Mouse (Mus musculus) granulocyte monocyte progenitor cell, adult 5-6 weeks (primary cell): ENCODE measurements around the gene Fam167b. TPM values are rescaled to one million over a fixed set of nuclear protein-coding genes. Genes with fewer than 3 reads are reported as not detected.

Source experiments
- total RNA-seq, 2 experiments: library from RNA; stranded (forward) in 1 of 2; stranded (reverse) in 1 of 2; fragments of 200-712, 200-1000 nt in 1 of 2; fragments of >200 nt in 1 of 2; fragmentation: Nextera tagmentation in 1 of 2; gene quantifications; 2 replicates each; pipeline ENCODE4 v1.2.3; 2014 to 2017

The Fam167b gene
- total RNA-seq, 2 experiments from 2014 or later: not detected

Other genes with a start within 250 kb of the Fam167b start
- gene Rbbp4, start 243.2 kb downstream of the Fam167b start, total RNA-seq (2014; fragmentation: Nextera tagmentation): 160 and 220 TPM in 2 replicates
- gene Rbbp4, start 243.2 kb downstream of the Fam167b start, total RNA-seq (2017): 133 and 136 TPM in 2 replicates
- gene Zbtb8os, start 242.9 kb downstream of the Fam167b start, total RNA-seq (2014; fragmentation: Nextera tagmentation): 87.7 and 90.3 TPM in 2 replicates
- 67.3 and 124 TPM in 2 replicates for gene Zbtb8os, start 242.9 kb downstream of the Fam167b start, total RNA-seq (2017)
- gene Zbtb8a, start 200.4 kb downstream of the Fam167b start, total RNA-seq (2014; fragmentation: Nextera tagmentation): 0.30 and 5.4 TPM in 2 replicates
- 6.9 and 7.6 TPM in 2 replicates for gene Zbtb8a, start 200.4 kb downstream of the Fam167b start, total RNA-seq (2017)
- not detected in 2 replicates for gene Zbtb8b, start 137.7 kb downstream of the Fam167b start, total RNA-seq (2014; fragmentation: Nextera tagmentation)
- gene Zbtb8b, start 137.7 kb downstream of the Fam167b start, total RNA-seq (2017): not detected in 2 replicates
- 14.7 and 32.8 TPM in 2 replicates for gene Bsdc1, start 117.0 kb downstream of the Fam167b start, total RNA-seq (2014; fragmentation: Nextera tagmentation)
- gene Bsdc1, start 117.0 kb downstream of the Fam167b start, total RNA-seq (2017): 17.9 and 23.1 TPM in 2 replicates
- gene Tssk3, start 87.5 kb downstream of the Fam167b start, total RNA-seq (2014; fragmentation: Nextera tagmentation): not detected in 2 replicates
- gene Tssk3, start 87.5 kb downstream of the Fam167b start, total RNA-seq (2017): not detected in 2 replicates
- not detected in 2 replicates for gene Fam229a, start 87.4 kb downstream of the Fam167b start, total RNA-seq (2014; fragmentation: Nextera tagmentation)
- not detected in 2 replicates for gene Fam229a, start 87.4 kb downstream of the Fam167b start, total RNA-seq (2017)
- gene Marcksl1, start 65.0 kb downstream of the Fam167b start, total RNA-seq (2014; fragmentation: Nextera tagmentation): 27.6 and 45.5 TPM in 2 replicates
- 28.4 and 29.9 TPM in 2 replicates for gene Marcksl1, start 65.0 kb downstream of the Fam167b start, total RNA-seq (2017)
- gene Hdac1, start 35.8 kb downstream of the Fam167b start, total RNA-seq (2014; fragmentation: Nextera tagmentation): 109 and 142 TPM in 2 replicates
- 62.6 and 74.9 TPM in 2 replicates for gene Hdac1, start 35.8 kb downstream of the Fam167b start, total RNA-seq (2017)
- gene Lck, start 4.9 kb downstream of the Fam167b start, total RNA-seq (2014; fragmentation: Nextera tagmentation): 0.15 and 5.8 TPM in 2 replicates
- gene Lck, start 4.9 kb downstream of the Fam167b start, total RNA-seq (2017): 2.5 and 4.8 TPM in 2 replicates
- gene Eif3i, start 22.1 kb upstream of the Fam167b start, total RNA-seq (2014; fragmentation: Nextera tagmentation): 335 and 353 TPM in 2 replicates
- 257 and 296 TPM in 2 replicates for gene Eif3i, start 22.1 kb upstream of the Fam167b start, total RNA-seq (2017)
- 68.9 and 102 TPM in 2 replicates for gene Tmem234, start 22.1 kb upstream of the Fam167b start, total RNA-seq (2014; fragmentation: Nextera tagmentation)
- gene Tmem234, start 22.1 kb upstream of the Fam167b start, total RNA-seq (2017): 73.9 and 74.9 TPM in 2 replicates
- 1.1 and 4.0 TPM in 2 replicates for gene Dcdc2b, start 35.7 kb upstream of the Fam167b start, total RNA-seq (2014; fragmentation: Nextera tagmentation)
- gene Dcdc2b, start 35.7 kb upstream of the Fam167b start, total RNA-seq (2017): not detected in 2 replicates
- gene Iqcc, start 40.5 kb upstream of the Fam167b start, total RNA-seq (2014; fragmentation: Nextera tagmentation): 22.0 and 26.0 TPM in 2 replicates
- gene Iqcc, start 40.5 kb upstream of the Fam167b start, total RNA-seq (2017): 15.0 and 15.7 TPM in 2 replicates
- 44.7 and 57.5 TPM in 2 replicates for gene Ccdc28b, start 45.4 kb upstream of the Fam167b start, total RNA-seq (2014; fragmentation: Nextera tagmentation)
- 53.4 and 65.8 TPM in 2 replicates for gene Ccdc28b, start 45.4 kb upstream of the Fam167b start, total RNA-seq (2017)
- 40.9 and 50.2 TPM in 2 replicates for gene Txlna, start 62.5 kb upstream of the Fam167b start, total RNA-seq (2014; fragmentation: Nextera tagmentation)
- gene Txlna, start 62.5 kb upstream of the Fam167b start, total RNA-seq (2017): 106 and 107 TPM in 2 replicates
- gene Kpna6, start 94.2 kb upstream of the Fam167b start, total RNA-seq (2014; fragmentation: Nextera tagmentation): 41.0 and 61.4 TPM in 2 replicates
- 20.4 and 26.4 TPM in 2 replicates for gene Kpna6, start 94.2 kb upstream of the Fam167b start, total RNA-seq (2017)
- 15.8 and 44.1 TPM in 2 replicates for gene Tmem39b, start 118.3 kb upstream of the Fam167b start, total RNA-seq (2014; fragmentation: Nextera tagmentation)
- gene Tmem39b, start 118.3 kb upstream of the Fam167b start, total RNA-seq (2017): 6.2 and 12.2 TPM in 2 replicates
- gene Khdrbs1, start 163.8 kb upstream of the Fam167b start, total RNA-seq (2014; fragmentation: Nextera tagmentation): 98.7 and 104 TPM in 2 replicates
- 82.8 and 84.2 TPM in 2 replicates for gene Khdrbs1, start 163.8 kb upstream of the Fam167b start, total RNA-seq (2017)
- gene Ptp4a2, start 232.7 kb upstream of the Fam167b start, total RNA-seq (2014; fragmentation: Nextera tagmentation): 277 and 304 TPM in 2 replicates
- 345 and 391 TPM in 2 replicates for gene Ptp4a2, start 232.7 kb upstream of the Fam167b start, total RNA-seq (2017)